Mouse (Mus musculus) c-Kit-positive CD71-negative TER-119-negative erythroid progenitor cells, embryonic 14.5 days (primary cell): ENCODE data around the gene Dlgap4.

Experiments used
- DNase-seq: peaks from one replicate; pipeline ENCODE4 v3.0.0-alpha.2; 2013; ENCODE audit warnings: low read depth

The Dlgap4 gene

GRCm38 (mm10) chr2:156741265-156741664 lies 127.8 kb downstream of the Dlgap4 start:
- no peak for DNase-seq

- no peak for DNase-seq
Observed at GRCm38 (mm10) chr2:156741998-156742397, 128.5 kb downstream of the Dlgap4 start.

GRCm38 (mm10) chr2:156743248-156743647 lies 129.7 kb downstream of the Dlgap4 start:
- no peak for DNase-seq

GRCm38 (mm10) chr2:156744414-156744813 lies 130.9 kb downstream of the Dlgap4 start:
- DNase-seq: no peak

- DNase-seq: no peak
Observed at GRCm38 (mm10) chr2:156747315-156747714, 133.8 kb downstream of the Dlgap4 start.

- DNase-seq: peak; percentile 35
Observed at GRCm38 (mm10) chr2:156749687-156750086, 136.2 kb downstream of the Dlgap4 start.

GRCm38 (mm10) chr2:156756937-156757336 lies 143.4 kb downstream of the Dlgap4 start:
- DNase-seq: no peak

- no peak for DNase-seq
Observed at GRCm38 (mm10) chr2:156760843-156761505, 147.5 kb downstream of the Dlgap4 start.

- DNase-seq: no peak
Observed at GRCm38 (mm10) chr2:156761521-156762278, 148.2 kb downstream of the Dlgap4 start.

- DNase-seq: no peak
Observed at GRCm38 (mm10) chr2:156762499-156762898, 149.0 kb downstream of the Dlgap4 start.

- no peak for DNase-seq
Observed at GRCm38 (mm10) chr2:156763101-156763500, 149.6 kb downstream of the Dlgap4 start.

- no peak for DNase-seq
Observed at GRCm38 (mm10) chr2:156764022-156764421, 150.5 kb downstream of the Dlgap4 start.

- DNase-seq: no peak
Observed at GRCm38 (mm10) chr2:156764747-156765146, 151.2 kb downstream of the Dlgap4 start.

- no peak for DNase-seq
Observed at GRCm38 (mm10) chr2:156765593-156765992, 152.1 kb downstream of the Dlgap4 start.

GRCm38 (mm10) chr2:156766227-156767019 lies 152.9 kb downstream of the Dlgap4 start:
- DNase-seq: no peak

- DNase-seq: no peak
Observed at GRCm38 (mm10) chr2:156767108-156767507, 153.6 kb downstream of the Dlgap4 start.

GRCm38 (mm10) chr2:156769274-156769673 lies 155.8 kb downstream of the Dlgap4 start:
- DNase-seq: no peak

GRCm38 (mm10) chr2:156773470-156773869 lies 160.0 kb downstream of the Dlgap4 start:
- no peak for DNase-seq

- DNase-seq: no peak
Observed at GRCm38 (mm10) chr2:156774035-156774737, 160.7 kb downstream of the Dlgap4 start.

- no peak for DNase-seq
Observed at GRCm38 (mm10) chr2:156774738-156775454, 161.4 kb downstream of the Dlgap4 start, which contains the start of gene Myl9. Gene Myl9 (plus strand): TSS chr2:156775420.
